Mouse (Mus musculus) small intestine, adult 2 months (tissue): ENCODE results near the gene Sox1. TPM values are rescaled to one million over a fixed set of nuclear protein-coding genes. Genes with fewer than 3 reads are reported as not detected.

Experiments
- H3K27ac ChIP-seq: fragments of 200-500 bp; 2 replicates; pipeline ENCODE4 v1.5.1; 2012; ENCODE audit warnings: low read depth, low read length, control low read depth, inconsistent platforms; ENCODE audit not compliant: insufficient read depth
- H3K27me3 ChIP-seq: fragments of 200-500 bp; 2 replicates; pipeline ENCODE4 v1.6.1; 2012; ENCODE audit warnings: mild to moderate bottlenecking, moderate library complexity, low read length, inconsistent platforms; ENCODE audit not compliant: control insufficient read depth, insufficient read depth
- H3K36me3 ChIP-seq: fragments of 200-500 bp; 2 replicates; pipeline ENCODE4 v1.6.1; 2012; ENCODE audit warnings: mild to moderate bottlenecking, low read length, control low read depth, inconsistent platforms; ENCODE audit not compliant: control insufficient read depth, insufficient read depth
- H3K4me1 ChIP-seq: fragments of 200-500 bp; 2 replicates; pipeline ENCODE4 v1.6.1; 2012; ENCODE audit warnings: low read length, inconsistent platforms, mixed read lengths; ENCODE audit not compliant: control insufficient read depth, insufficient read depth, insufficient read length
- H3K4me3 ChIP-seq: fragments of 200-500 bp; 2 replicates; pipeline ENCODE4 v1.5.1; 2012; ENCODE audit warnings: low read depth, mild to moderate bottlenecking, control low read depth, inconsistent platforms, low read length, moderate library complexity
- CTCF ChIP-seq: fragments of 200-500 bp; IDR thresholded peaks from 2 replicates; pipeline ENCODE4 v1.5.1; 2012; ENCODE audit warnings: low read depth, mild to moderate bottlenecking, control low read depth, inconsistent platforms, low read length, moderate library complexity, mixed read lengths; ENCODE audit not compliant: insufficient replicate concordance, insufficient read length; ENCODE audit errors: extremely low read depth
- POLR2A ChIP-seq: fragments of 200-500 bp; IDR thresholded peaks from 2 replicates; pipeline ENCODE4 v1.6.1; 2012; ENCODE audit warnings: low read depth, mild to moderate bottlenecking, control low read depth, inconsistent platforms, low read length, moderate library complexity
- WGBS: fragments of 180-500 bp; shearing (Covaris S2); methylation state at CpG from one replicate; pipeline ENCODE4 v1.1.7; 2018; 5-methylcytosine and 5-hydroxymethylcytosine counted together
- polyA plus RNA-seq: library from polyadenylated mRNA; depleted of rRNA; stranded (reverse); fragments of >200 nt; gene quantifications from 2 replicates; pipeline ENCODE4 v1.2.3, GENCODE M21; 2012

Sox1 gene
- polyA plus RNA-seq, 1 experiment = not detected

DNA sequence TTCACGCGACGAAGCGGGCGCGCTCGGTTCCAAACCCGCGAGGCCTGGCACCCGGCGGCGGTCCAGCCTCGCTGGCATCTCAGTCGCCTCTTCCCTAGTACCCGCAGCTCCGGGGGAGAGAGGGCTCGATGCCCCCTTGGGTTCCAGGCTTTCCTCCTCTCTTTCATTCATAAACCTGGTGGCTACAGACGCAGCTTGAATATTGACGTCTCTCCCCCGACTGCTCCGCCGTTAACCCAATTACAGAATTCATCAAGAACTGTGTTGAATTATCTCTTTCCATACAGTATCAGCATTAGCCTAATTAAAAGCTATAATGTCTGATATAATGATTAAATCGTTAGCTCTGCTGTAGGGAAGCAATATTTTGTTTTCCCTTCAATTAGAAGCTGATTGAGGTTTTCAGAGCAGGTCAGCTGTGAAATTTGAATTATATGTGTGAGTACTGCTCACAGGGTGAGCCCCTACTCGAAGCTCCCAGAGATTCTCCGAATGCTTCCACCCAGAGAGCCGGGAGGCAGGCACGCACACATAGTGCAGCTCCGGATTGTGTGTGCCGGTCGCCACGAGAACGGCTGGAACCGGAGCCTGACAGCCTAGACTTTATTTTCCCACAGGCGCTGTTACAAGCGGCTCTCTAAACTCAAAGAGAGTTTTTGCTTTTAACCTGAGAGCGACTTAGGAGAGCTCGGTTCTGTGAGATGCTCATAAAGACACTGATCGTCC lies 4.3 kb upstream of the Sox1 start:
- no peak overlapping the region for H3K27ac ChIP-seq
- H3K4me1 ChIP-seq = peaks cover 4% of the 10 kb centered on the region; the same call in 1 of the 2 replicates
- H3K4me3 ChIP-seq = no peak overlapping the region
- peaks cover 86% of the 10 kb centered on the region for H3K27me3 ChIP-seq
- 7% methylated on average over 38 of the region's 38 CpGs for WGBS
- no peak for TF ChIP-seq POLR2A
- no peak for TF ChIP-seq CTCF
- no peaks in the 10 kb centered on the region for H3K36me3 ChIP-seq

DNA sequence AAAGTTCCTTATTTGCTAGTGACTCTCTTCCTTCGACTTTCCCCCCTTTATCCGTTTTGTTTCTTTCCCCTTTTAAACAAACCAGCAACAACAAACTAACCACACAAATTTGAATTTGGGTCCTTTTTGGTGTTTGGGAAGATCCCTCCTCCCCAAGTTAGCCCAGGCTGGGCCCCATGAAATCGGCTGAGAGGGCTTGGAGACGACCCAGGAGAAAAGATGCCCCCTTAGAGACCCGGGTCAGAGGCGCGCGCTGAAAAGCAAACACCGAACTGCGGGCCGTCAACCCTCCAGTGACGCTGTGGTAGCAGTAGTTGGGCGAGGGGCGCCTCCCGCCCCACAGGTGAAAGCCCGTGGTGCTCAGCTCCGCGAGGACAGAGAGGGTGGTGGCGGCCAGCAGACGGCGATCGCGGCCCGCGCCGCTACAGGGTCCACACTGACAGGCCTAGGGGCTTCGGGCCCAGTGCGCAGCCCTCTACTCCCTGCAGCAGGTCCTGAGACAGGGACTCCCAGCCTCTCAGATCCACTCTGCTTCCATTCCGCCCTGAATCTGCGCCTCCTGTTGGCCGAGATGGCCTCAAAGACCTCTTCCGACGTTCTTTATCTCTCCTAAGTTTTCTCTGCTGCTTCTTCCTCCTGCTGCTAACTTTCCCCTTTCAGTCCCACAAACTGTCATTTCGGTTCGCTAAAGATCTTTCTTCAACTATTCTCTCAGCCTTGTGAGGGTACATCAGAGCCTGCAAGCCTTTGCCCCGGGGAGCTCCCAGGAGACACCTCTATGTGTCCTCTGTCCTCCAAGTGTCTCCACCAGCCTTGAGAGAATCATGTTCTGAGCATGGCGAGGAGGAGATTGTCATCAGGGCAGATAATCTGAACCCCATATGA lies 3.5 kb upstream of the Sox1 start:
- H3K27me3 ChIP-seq = peaks cover 86% of the 10 kb centered on the region
- TF ChIP-seq POLR2A (no peak), CTCF (no peak)
- WGBS = 3% methylated on average over 37 of the region's 37 CpGs
- H3K36me3 ChIP-seq = no peaks in the 10 kb centered on the region
- no peak overlapping the region for H3K4me3 ChIP-seq
- H3K27ac ChIP-seq = no peak overlapping the region
- peaks cover 2% of the 10 kb centered on the region; the same call in 1 of the 2 replicates for H3K4me1 ChIP-seq

DNA sequence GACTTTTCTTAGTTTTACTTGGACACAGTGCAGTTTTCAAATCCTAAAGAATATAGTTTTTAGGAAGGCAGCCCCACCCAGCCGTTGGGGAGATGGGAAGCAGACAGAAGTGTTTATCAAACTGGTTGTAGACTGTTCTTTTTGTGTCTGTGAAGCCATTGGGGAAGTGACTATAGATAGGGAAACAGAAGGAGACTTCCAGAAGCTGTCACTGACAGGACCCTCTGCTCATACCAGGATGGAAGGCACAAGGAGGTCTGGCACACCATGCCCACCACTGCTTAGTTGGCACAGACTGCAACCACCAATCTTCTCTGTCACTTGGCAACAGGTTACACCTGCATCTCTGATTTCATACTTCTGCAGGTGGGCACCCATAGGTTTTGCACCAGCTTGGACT lies 2.3 kb upstream of the Sox1 start:
- Histone ChIP-seq H3K27ac (no peak overlapping the region), H3K27me3 (peaks cover 87% of the 10 kb centered on the region), H3K36me3 (no peaks in the 10 kb centered on the region), H3K4me1 (peaks cover 2% of the 10 kb centered on the region; the same call in 1 of the 2 replicates), H3K4me3 (no peak overlapping the region)
- TF ChIP-seq POLR2A = no peak
- no peak for TF ChIP-seq CTCF
- WGBS = 22% methylated on average over 1 of the region's 1 CpGs

DNA sequence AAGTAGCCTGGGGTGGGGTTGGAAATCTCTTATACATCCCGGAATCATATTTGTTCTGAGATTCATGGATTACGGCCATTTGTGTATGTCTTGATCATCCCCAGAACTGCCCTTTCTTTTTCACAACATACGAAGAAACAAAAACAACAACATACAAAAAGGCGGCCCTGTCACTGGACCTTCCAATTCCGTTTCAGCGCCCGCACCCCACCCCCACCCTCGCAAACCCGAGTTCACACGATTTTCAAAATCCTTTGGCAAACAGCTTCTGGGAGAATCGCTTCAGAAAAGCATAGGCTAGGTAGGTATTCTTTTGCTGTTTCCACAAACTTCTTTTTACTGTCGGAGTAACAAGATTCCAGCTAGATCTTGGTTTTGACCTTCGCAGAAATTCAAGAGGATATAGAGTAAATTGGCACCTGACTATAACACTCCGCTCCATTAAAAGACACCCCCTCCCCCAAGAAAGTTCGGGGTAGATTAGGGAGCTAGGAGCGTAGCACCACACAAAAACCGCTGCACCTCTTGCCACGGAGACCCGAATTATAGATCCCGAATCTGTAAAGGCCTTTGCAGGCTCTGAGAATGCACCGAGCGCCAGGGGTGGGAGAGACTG lies 602 bp upstream of the Sox1 start:
- 7% methylated on average over 22 of the region's 22 CpGs for WGBS
- Histone ChIP-seq H3K36me3 (no peaks in the 10 kb centered on the region), H3K4me1 (peaks cover 2% of the 10 kb centered on the region; the same call in 1 of the 2 replicates), H3K4me3 (no peak overlapping the region), H3K27ac (no peak overlapping the region), H3K27me3 (peaks cover 88% of the 10 kb centered on the region)
- no peak for TF ChIP-seq POLR2A
- no peak for TF ChIP-seq CTCF

DNA sequence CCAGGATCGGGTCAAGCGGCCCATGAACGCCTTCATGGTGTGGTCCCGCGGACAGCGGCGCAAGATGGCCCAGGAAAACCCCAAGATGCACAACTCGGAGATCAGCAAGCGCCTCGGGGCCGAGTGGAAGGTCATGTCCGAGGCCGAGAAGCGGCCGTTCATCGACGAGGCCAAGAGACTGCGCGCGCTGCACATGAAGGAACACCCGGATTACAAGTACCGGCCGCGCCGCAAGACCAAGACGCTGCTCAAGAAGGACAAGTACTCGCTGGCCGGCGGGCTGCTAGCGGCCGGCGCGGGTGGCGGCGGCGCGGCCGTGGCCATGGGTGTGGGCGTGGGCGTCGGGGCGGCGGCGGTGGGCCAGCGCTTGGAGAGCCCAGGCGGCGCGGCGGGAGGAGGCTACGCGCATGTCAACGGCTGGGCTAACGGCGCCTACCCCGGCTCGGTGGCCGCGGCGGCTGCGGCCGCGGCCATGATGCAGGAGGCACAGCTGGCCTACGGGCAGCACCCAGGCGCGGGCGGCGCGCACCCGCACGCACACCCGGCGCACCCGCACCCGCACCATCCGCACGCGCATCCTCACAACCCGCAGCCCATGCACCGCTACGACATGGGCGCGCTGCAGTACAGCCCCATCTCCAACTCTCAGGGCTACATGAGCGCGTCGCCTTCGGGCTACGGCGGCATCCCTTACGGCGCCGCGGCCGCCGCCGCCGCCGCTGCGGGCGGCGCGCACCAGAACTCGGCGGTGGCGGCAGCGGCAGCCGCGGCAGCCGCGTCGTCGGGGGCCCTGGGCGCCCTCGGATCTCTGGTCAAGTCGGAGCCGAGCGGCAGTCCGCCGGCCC lies 1.6 kb downstream of the Sox1 start:
- no peaks in the 10 kb centered on the region for H3K36me3 ChIP-seq
- peak overlapping the region; percentile 7; the same call in 1 of the 2 replicates for H3K4me3 ChIP-seq
- H3K27me3 ChIP-seq = peaks cover 90% of the 10 kb centered on the region
- H3K27ac ChIP-seq = no peak overlapping the region
- H3K4me1 ChIP-seq = peaks cover 2% of the 10 kb centered on the region; the same call in 1 of the 2 replicates
- WGBS = 1% methylated on average over 116 of the region's 118 CpGs
- no peak for TF ChIP-seq POLR2A
- no peak for TF ChIP-seq CTCF

DNA sequence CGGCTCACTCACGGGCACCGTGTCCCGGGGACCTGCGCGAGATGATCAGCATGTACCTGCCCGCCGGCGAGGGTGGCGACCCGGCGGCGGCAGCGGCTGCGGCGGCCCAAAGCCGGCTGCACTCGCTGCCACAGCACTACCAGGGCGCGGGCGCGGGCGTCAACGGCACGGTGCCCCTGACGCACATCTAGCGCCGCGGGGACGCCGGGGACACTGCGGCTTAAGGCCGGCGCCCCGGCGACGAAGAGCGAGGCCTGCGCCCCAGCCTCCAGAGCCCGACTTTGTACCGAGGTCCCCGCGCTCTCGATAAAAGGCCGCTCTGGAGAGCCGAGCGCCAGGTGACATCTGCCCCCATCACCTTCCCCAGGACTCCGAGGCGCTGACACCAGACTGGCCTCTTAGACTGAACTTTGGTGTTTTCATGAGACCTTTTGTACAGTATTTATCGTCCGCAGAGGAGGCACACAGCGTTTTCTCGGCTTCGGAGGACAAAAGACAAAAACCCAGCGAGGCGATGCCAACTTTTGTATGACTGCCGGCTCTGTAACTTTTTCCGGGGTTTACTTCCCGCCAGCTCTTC lies 2.3 kb downstream of the Sox1 start:
- TF ChIP-seq POLR2A (no peak), CTCF (no peak)
- Histone ChIP-seq H3K27ac (no peak overlapping the region), H3K27me3 (peaks cover 86% of the 10 kb centered on the region), H3K4me3 (no peak overlapping the region), H3K36me3 (no peaks in the 10 kb centered on the region), H3K4me1 (peaks cover 2% of the 10 kb centered on the region; the same call in 1 of the 2 replicates)
- WGBS = 2% methylated on average over 59 of the region's 59 CpGs
